In the genomic region with DNA sequence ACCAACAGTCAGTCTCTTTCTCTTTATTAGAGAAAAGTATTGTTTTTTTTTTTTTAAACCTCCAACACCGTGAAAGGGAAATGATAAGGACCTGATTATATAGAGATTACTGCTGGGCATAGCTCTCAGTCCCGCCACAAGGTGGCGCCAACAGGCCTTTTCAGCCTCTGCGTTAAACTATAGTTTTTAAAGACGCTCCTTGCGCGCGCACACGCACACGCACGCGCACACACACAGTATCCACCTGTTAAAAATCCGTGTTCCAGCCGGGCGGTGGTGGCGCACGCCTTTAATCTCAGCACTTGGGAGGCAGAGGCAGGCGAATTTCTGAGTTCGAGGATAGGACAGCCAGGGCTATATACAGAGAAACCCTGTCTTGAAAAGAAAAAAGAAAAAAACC, we compare ENCODE assay signal across 8 mouse cellular contexts. TPM values are rescaled to one million over a fixed set of nuclear protein-coding genes. Genes with fewer than 3 reads are reported as not detected.
DNase-seq lines count a peak whose midpoint lies in the region; ATAC-seq and TF ChIP-seq lines count a peak whose summit lies in the region.

No protein-coding gene starts in this region.

- H3K4me1 ChIP-seq in embryonic fibroblast, embryonic 13.5 days (ENCODE audit: control insufficient read depth, insufficient read depth, low read length), result no peaks in the 10 kb centered on the region
- no peaks in the 10 kb centered on the region for H3K4me1 ChIP-seq in heart, embryonic 10.5 days
- H3K4me1 ChIP-seq in kidney, embryonic 14.5 days (ENCODE audit: control insufficient read depth, insufficient read depth, low read length), result no peaks in the 10 kb centered on the region
- no peaks in the 10 kb centered on the region for H3K4me1 ChIP-seq in limb, embryonic 15.5 days

- no peak overlapping the region for H3K9ac ChIP-seq in kidney, embryonic 14.5 days (ENCODE audit: low read depth, low read length)
- no peak overlapping the region for H3K9ac ChIP-seq in limb, embryonic 15.5 days

- no peaks in the 10 kb centered on the region for H3K36me3 ChIP-seq in heart, embryonic 10.5 days
- no peaks in the 10 kb centered on the region for H3K36me3 ChIP-seq in kidney, embryonic 14.5 days (ENCODE audit: control insufficient read depth, insufficient read depth, low read length)
- no peaks in the 10 kb centered on the region for H3K36me3 ChIP-seq in limb, embryonic 15.5 days

- no peak overlapping the region for H3K27ac ChIP-seq in embryonic fibroblast, embryonic 13.5 days (ENCODE audit: insufficient read depth, low read length)
- no peak overlapping the region for H3K27ac ChIP-seq in heart, embryonic 10.5 days
- no peak overlapping the region for H3K27ac ChIP-seq in kidney, embryonic 14.5 days (ENCODE audit: low read depth, low read length)
- H3K27ac ChIP-seq in limb, embryonic 15.5 days, result no peak overlapping the region

- no peak for TF ChIP-seq POLR2A in embryonic fibroblast, embryonic 13.5 days (IDR thresholded peaks at IDR 0.05; ENCODE audit: low read depth, low read length)

- 9% methylated on average over 19 of the region's 19 CpGs for WGBS in heart, embryonic 10.5 days
- 16% methylated on average over 19 of the region's 19 CpGs for WGBS in kidney, embryonic 14.5 days
- WGBS in limb, embryonic 15.5 days, result 11% methylated on average over 19 of the region's 19 CpGs

- DNase-seq in B cell, adult 2 months, result peak; percentile 77
- peak; percentile 85 for DNase-seq in brain, adult 2 months (ENCODE audit: low read depth, low spot score)
- peak; percentile 77 for DNase-seq in heart, embryonic 10.5 days (ENCODE audit: low spot score)
- DNase-seq in monocyte, adult 2 months (ENCODE audit: low read depth in 1 of 2, low spot score in 2 of 2), result peak; percentile 4 to 16
- DNase-seq in spleen, postnatal 14 days (ENCODE audit: low spot score in 2 of 2), result peak; percentile 19 to 52

- ATAC-seq in kidney, embryonic 14.5 days (ENCODE audit: low FRiP score, low TSS enrichment), result peak; percentile 76
- no peak for ATAC-seq in limb, embryonic 15.5 days (ENCODE audit: insufficient number of reproducible peaks, low FRiP score, low TSS enrichment, low read depth)

- no peak overlapping the region; the same call in 1 of the 2 replicates for H3K4me2 ChIP-seq in kidney, embryonic 14.5 days (replicated peaks; ENCODE audit: low read depth, low read length)
- H3K4me2 ChIP-seq in limb, embryonic 15.5 days, result 0 out of 2 replicates have a peak overlapping the region, but pooled peaks have one; percentile 34

- peak; percentile 60 for TF ChIP-seq CTCF in embryonic fibroblast, embryonic 13.5 days (IDR thresholded peaks at IDR 0.05; ENCODE audit: borderline replicate concordance, insufficient read depth, low read length)

- H3K27me3 ChIP-seq in heart, embryonic 10.5 days (ENCODE audit: insufficient read depth, poor library complexity, severe bottlenecking), result no peaks in the 10 kb centered on the region
- no peaks in the 10 kb centered on the region for H3K27me3 ChIP-seq in kidney, embryonic 14.5 days (ENCODE audit: control insufficient read depth, insufficient read depth, low read length)
- no peaks in the 10 kb centered on the region for H3K27me3 ChIP-seq in limb, embryonic 15.5 days

- H3K9me3 ChIP-seq in heart, embryonic 10.5 days, result no peaks in the 10 kb centered on the region
- H3K9me3 ChIP-seq in kidney, embryonic 14.5 days (ENCODE audit: control insufficient read depth, low read length), result no peaks in the 10 kb centered on the region
- H3K9me3 ChIP-seq in limb, embryonic 15.5 days, result no peaks in the 10 kb centered on the region

- H3K4me3 ChIP-seq in embryonic fibroblast, embryonic 13.5 days (ENCODE audit: insufficient read depth, low read length), result no peak overlapping the region
- H3K4me3 ChIP-seq in heart, embryonic 10.5 days, result peak overlapping the region; percentile 33; the same call in 1 of the 2 replicates
- no peak overlapping the region; the same call in 1 of the 2 replicates for H3K4me3 ChIP-seq in kidney, embryonic 14.5 days (ENCODE audit: low read length)
- no peak overlapping the region; the same call in 1 of the 2 replicates for H3K4me3 ChIP-seq in limb, embryonic 15.5 days

RNA-seq across cellular contexts. Expression of a gene that starts 31.1 kb away (rescaled TPM):
- polyA plus RNA-seq in embryonic fibroblast, embryonic 13.5 days (2011; ENCODE audit: insufficient read length, low read depth, missing spikeins), result 46.2 and 51.2 TPM in 2 replicates
- 17.7 and 28.3 TPM in 2 replicates for polyA plus RNA-seq in heart, embryonic 10.5 days (2016; fragmentation: Nextera tagmentation; extraction: Ambion mirVana)
- polyA plus RNA-seq in kidney, embryonic 14.5 days (2014; fragmentation: Nextera tagmentation; extraction: Ambion mirVana), result 25.3 and 26.4 TPM in 2 replicates
- 3.2 and 3.3 TPM in 2 replicates for polyA plus RNA-seq in limb, embryonic 15.5 days (2015; fragmentation: Nextera tagmentation; extraction: Ambion mirVana)

Comparison
In these comparisons a context has a peak if more than half of its experiments do, and no peak if none do; other contexts are left out.
1. DNase-seq: peak in every context shown above with its lines; median percentile 85 in brain, adult 2 months; 77 in B cell, adult 2 months; 77 in heart, embryonic 10.5 days; 36 in spleen, postnatal 14 days; 10 in monocyte, adult 2 months.